ENCODE assay signal across 8 mouse cellular contexts in the genomic region with DNA sequence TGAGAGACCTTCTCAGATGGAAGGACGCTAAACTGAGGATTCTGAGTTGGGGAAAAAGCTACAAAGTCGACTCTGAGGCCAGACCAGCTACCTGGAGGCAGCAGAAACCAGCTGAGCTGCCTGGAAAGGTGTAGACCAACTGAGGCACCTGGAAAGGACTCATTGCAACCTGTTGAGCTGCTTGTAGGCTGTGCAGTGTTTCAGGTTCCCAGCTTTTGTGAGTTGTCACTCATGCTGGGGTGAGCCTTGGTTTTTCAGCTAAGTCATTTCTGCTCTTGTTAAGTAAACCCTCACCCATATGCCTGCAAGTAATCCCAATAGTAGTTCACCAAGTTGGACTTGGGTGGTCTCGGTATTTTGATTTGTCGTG. TPM values are rescaled to one million over a fixed set of nuclear protein-coding genes. Genes with fewer than 3 reads are reported as not detected.
A peak's percentile ranks its signal among the peaks of the same experiment; 100 is the strongest.
DNase-seq lines count a peak whose midpoint lies in the region; ATAC-seq lines count a peak whose summit lies in the region.

No protein-coding gene starts in this region.

- H3K27ac ChIP-seq in kidney, embryonic 16.5 days (ENCODE audit: low read length): no peak overlapping the region
- H3K27ac ChIP-seq in forebrain, embryonic 15.5 days (replicated peaks): peak overlapping the region; percentile 65
- no peak overlapping the region for H3K27ac ChIP-seq in liver, embryonic 13.5 days
- H3K27ac ChIP-seq in stomach, embryonic 15.5 days: no peak overlapping the region

- H3K9me3 ChIP-seq in kidney, embryonic 16.5 days (ENCODE audit: low read length): no peaks in the 10 kb centered on the region
- H3K9me3 ChIP-seq in forebrain, embryonic 15.5 days: no peaks in the 10 kb centered on the region
- no peaks in the 10 kb centered on the region for H3K9me3 ChIP-seq in liver, embryonic 13.5 days (replicated peaks)
- H3K9me3 ChIP-seq in stomach, embryonic 15.5 days: no peaks in the 10 kb centered on the region

- ATAC-seq in kidney, embryonic 16.5 days (ENCODE audit: low FRiP score, low TSS enrichment): peak; percentile 28; the same call in 1 of the 2 replicates
- ATAC-seq in forebrain, embryonic 15.5 days (replicated peaks): peak; percentile 36
- peak; percentile 27 for ATAC-seq in liver, embryonic 13.5 days (ENCODE audit: low read depth)
- ATAC-seq in stomach, embryonic 15.5 days (ENCODE audit: insufficient read depth, low FRiP score, low read depth): no peak

- no peak for DNase-seq in kidney, postnatal 4 days
- peak; percentile 20 for DNase-seq in brain, adult 2 months (ENCODE audit: low read depth, low spot score)
- no peak for DNase-seq in liver, embryonic 13.5 days
- no peak for DNase-seq in left cerebral cortex, adult 18-20 months (ENCODE audit: low spot score in 2 of 2)
- DNase-seq in Muller cell, postnatal 12 days (ENCODE audit: inconsistent ontology term): no peak

- 21% methylated on average over 4 of the region's 4 CpGs for WGBS in kidney, embryonic 16.5 days
- 25% methylated on average over 4 of the region's 4 CpGs for WGBS in forebrain, embryonic 15.5 days
- WGBS in liver, embryonic 13.5 days (ENCODE audit: insufficient replicate concordance): 20% methylated on average over 4 of the region's 4 CpGs
- 21% methylated on average over 4 of the region's 4 CpGs for WGBS in stomach, embryonic 15.5 days

- H3K4me1 ChIP-seq in kidney, embryonic 16.5 days (ENCODE audit: insufficient read depth, low read length): peaks cover 15% of the 10 kb centered on the region
- H3K4me1 ChIP-seq in forebrain, embryonic 15.5 days: peaks cover 26% of the 10 kb centered on the region
- H3K4me1 ChIP-seq in liver, embryonic 13.5 days (replicated peaks): peaks cover 25% of the 10 kb centered on the region
- H3K4me1 ChIP-seq in stomach, embryonic 15.5 days: peaks cover 12% of the 10 kb centered on the region

- peak overlapping the region; percentile 91 for H3K9ac ChIP-seq in kidney, embryonic 16.5 days (replicated peaks; ENCODE audit: low read length)
- H3K9ac ChIP-seq in forebrain, embryonic 15.5 days (replicated peaks): peak overlapping the region; percentile 76
- peak overlapping the region; percentile 93 for H3K9ac ChIP-seq in liver, embryonic 13.5 days
- 0 out of 2 replicates have a peak overlapping the region, but pooled peaks have one; percentile 83 for H3K9ac ChIP-seq in stomach, embryonic 15.5 days

- H3K36me3 ChIP-seq in kidney, embryonic 16.5 days (ENCODE audit: insufficient read depth, low read length): peaks cover 9% of the 10 kb centered on the region
- H3K36me3 ChIP-seq in forebrain, embryonic 15.5 days: peaks cover 8% of the 10 kb centered on the region; the same call in 1 of the 2 replicates
- H3K36me3 ChIP-seq in liver, embryonic 13.5 days: peaks cover 4% of the 10 kb centered on the region
- H3K36me3 ChIP-seq in stomach, embryonic 15.5 days: no peaks in the 10 kb centered on the region; the same call in 1 of the 2 replicates

- peak overlapping the region; percentile 88 for H3K4me3 ChIP-seq in kidney, embryonic 16.5 days (ENCODE audit: low read length)
- peak overlapping the region; percentile 82 for H3K4me3 ChIP-seq in forebrain, embryonic 15.5 days
- H3K4me3 ChIP-seq in liver, embryonic 13.5 days (replicated peaks): peak overlapping the region; percentile 91
- H3K4me3 ChIP-seq in stomach, embryonic 15.5 days (replicated peaks): peak overlapping the region; percentile 90

- no peaks in the 10 kb centered on the region for H3K27me3 ChIP-seq in kidney, embryonic 16.5 days (ENCODE audit: insufficient read depth, low read length)
- no peaks in the 10 kb centered on the region for H3K27me3 ChIP-seq in forebrain, embryonic 15.5 days
- H3K27me3 ChIP-seq in liver, embryonic 13.5 days: no peaks in the 10 kb centered on the region
- H3K27me3 ChIP-seq in stomach, embryonic 15.5 days (replicated peaks): no peaks in the 10 kb centered on the region

- H3K4me2 ChIP-seq in kidney, embryonic 16.5 days (replicated peaks; ENCODE audit: low read depth, low read length): peak overlapping the region; percentile 87
- peak overlapping the region; percentile 58 for H3K4me2 ChIP-seq in forebrain, embryonic 15.5 days (replicated peaks)
- H3K4me2 ChIP-seq in liver, embryonic 13.5 days: peak overlapping the region; percentile 78
- H3K4me2 ChIP-seq in stomach, embryonic 15.5 days: peak overlapping the region; percentile 73

RNA-seq across cellular contexts. Expression of gene Nfrkb, which starts 0.5 kb away (rescaled TPM):
- 21.9 and 23.4 TPM in 2 replicates for polyA plus RNA-seq in kidney, embryonic 16.5 days (2015; fragmentation: Nextera tagmentation; extraction: Ambion mirVana)
- polyA plus RNA-seq in forebrain, embryonic 15.5 days (2015; fragmentation: Nextera tagmentation; extraction: Ambion mirVana): 27.3 and 31.6 TPM in 2 replicates
- polyA plus RNA-seq in liver, embryonic 13.5 days (2015; fragmentation: Nextera tagmentation; extraction: Ambion mirVana): 5.8 and 6.7 TPM in 2 replicates
- polyA plus RNA-seq in stomach, embryonic 15.5 days (2015; fragmentation: Nextera tagmentation; extraction: Ambion mirVana): 16.5 and 18.4 TPM in 2 replicates
- 10 to 100 TPM; 24.5 to 25.1 TPM for total RNA-seq in left cerebral cortex, adult 18-20 months (2021)
